Mouse (Mus musculus): ENCODE measurements around the gene Pdia4. TPM values are rescaled to one million over a fixed set of nuclear protein-coding genes. Genes with fewer than 3 reads are reported as not detected.
A peak's percentile ranks its signal among the peaks of the same experiment; 100 is the strongest.
"Not testable (repeated sequence)": the region's sequence is repeated elsewhere in the genome, so short reads cannot be mapped to it uniquely, and the experiment has no call there.

The Pdia4 gene
- 38.9 and 44.0 TPM in 2 replicates for polyA plus RNA-seq (2012; rRNA removed)

DNA sequence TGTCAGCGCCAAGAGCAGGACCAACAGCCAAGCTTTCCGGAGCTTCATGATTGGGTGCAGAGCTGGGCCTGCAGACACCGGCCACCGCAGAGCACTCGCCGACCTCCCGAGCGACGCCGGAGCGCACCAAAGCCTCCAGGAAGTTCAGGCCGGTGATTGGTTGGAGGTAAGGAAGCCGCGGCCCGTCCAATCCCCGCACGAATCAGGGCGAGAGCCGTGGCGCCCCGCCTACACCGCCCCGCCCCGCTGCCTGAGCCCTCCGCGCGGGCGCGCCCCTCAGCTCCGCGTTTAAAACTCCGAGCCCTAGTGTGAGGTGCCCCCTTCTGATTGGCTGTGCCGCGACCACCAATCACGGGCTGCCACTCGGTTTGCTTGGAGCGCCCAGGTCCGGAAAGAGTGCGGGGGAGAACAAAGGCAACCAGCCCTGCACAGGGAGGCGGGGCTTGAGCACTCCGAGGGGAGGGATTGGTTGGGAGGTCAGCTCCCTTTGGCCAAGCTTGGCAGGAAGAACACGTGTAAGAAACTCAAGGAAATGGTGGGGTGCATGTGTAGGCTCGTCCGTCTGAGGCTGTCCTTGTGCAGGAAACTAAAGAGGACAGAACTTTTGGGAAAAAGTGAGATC lies at the start of gene Pdia4:
Pdia4 (minus strand) TSS at position 174 of the 622 bp plus-strand sequence.
- H3K27ac ChIP-seq (ENCODE audit: insufficient read depth, low read depth, low read length), result peak within 1 kb of the TSS; percentile 27; the same call in 1 of the 2 replicates
- DNase-seq, result peak; percentile 100
- H3K27me3 ChIP-seq (replicated peaks; ENCODE audit: control insufficient read depth, insufficient read depth, low read length), result no peaks in the 10 kb centered on the region
- peak within 1 kb of the TSS; percentile 75 for H3K4me3 ChIP-seq (ENCODE audit: insufficient read depth, low read depth, low read length)
- H3K36me3 ChIP-seq (ENCODE audit: control insufficient read depth, insufficient read depth, low read length), result no peaks in the 10 kb centered on the region
- WGBS, result 1% methylated on average over 44 of the region's 44 CpGs
- H3K4me1 ChIP-seq (ENCODE audit: control insufficient read depth, insufficient read depth, low read length), result peaks cover 11% of the 10 kb centered on the region; the same call in 1 of the 2 replicates
- TF ChIP-seq CTCF (conservative IDR thresholded peaks at IDR 0.05; ENCODE audit: insufficient read depth, insufficient read length, low read depth, low read length) (no peak), POLR2A (IDR thresholded peaks at IDR 0.05; ENCODE audit: low read depth, low read length) (peak; percentile 88)

DNA sequence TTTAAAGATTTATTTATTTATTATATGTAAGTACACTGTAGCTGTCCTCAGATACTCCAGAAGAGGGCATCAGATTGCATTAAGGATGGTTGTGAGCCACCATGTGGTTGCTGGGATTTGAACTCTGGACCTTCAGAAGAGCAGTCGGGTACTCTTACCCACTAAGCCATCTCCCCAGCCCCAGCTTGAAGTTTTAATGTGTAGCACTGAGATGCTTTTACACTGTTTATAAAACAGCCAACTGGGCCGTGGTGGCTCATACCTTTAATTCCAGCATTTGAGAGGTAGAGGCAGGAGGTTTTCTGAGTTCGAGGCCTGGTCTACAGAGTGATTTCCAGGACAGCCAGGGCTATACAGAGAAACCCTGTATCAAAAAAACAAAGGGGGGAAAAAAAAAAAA lies 44.5 kb upstream of the Pdia4 start:
- not testable (repeated sequence) for H3K36me3 ChIP-seq (ENCODE audit: control insufficient read depth, insufficient read depth, low read length); H3K4me3 ChIP-seq (ENCODE audit: insufficient read depth, low read depth, low read length); H3K4me1 ChIP-seq (ENCODE audit: control insufficient read depth, insufficient read depth, low read length); H3K27ac ChIP-seq (ENCODE audit: insufficient read depth, low read depth, low read length); H3K27me3 ChIP-seq (replicated peaks; ENCODE audit: control insufficient read depth, insufficient read depth, low read length); DNase-seq
- 84% methylated on average over 3 of the region's 3 CpGs for WGBS

DNA sequence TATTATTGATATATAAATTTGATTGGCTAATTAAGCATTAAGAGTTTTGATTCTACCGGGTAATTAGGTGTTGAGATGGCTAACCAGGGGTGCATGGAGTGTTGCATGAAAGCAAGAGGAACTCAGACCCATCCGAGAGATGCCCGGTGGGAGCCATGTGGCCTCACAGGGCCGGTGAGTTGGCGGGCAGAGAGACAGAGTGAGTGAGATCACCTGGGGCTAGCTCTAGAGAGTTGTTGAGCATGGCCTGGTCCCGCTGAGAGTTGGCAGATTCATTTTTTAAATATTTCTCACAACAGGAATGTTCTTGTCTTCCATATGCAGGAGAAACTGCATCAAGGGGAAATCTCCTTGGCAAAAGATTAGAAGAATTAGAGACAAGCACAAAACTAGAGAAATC lies 44.0 kb upstream of the Pdia4 start:
- 97% methylated on average over 6 of the region's 6 CpGs for WGBS
- no peak for TF ChIP-seq POLR2A (IDR thresholded peaks at IDR 0.05; ENCODE audit: low read depth, low read length)
- TF ChIP-seq CTCF (conservative IDR thresholded peaks at IDR 0.05; ENCODE audit: insufficient read depth, insufficient read length, low read depth, low read length), result no peak
- H3K4me1 ChIP-seq (ENCODE audit: control insufficient read depth, insufficient read depth, low read length), result no peaks in the 10 kb centered on the region
- no peak for DNase-seq
- no peak overlapping the region for H3K27ac ChIP-seq (ENCODE audit: insufficient read depth, low read depth, low read length)
- no peaks in the 10 kb centered on the region for H3K27me3 ChIP-seq (replicated peaks; ENCODE audit: control insufficient read depth, insufficient read depth, low read length)
- H3K4me3 ChIP-seq (ENCODE audit: insufficient read depth, low read depth, low read length), result no peak overlapping the region
- peaks cover 6% of the 10 kb centered on the region for H3K36me3 ChIP-seq (ENCODE audit: control insufficient read depth, insufficient read depth, low read length)

DNA sequence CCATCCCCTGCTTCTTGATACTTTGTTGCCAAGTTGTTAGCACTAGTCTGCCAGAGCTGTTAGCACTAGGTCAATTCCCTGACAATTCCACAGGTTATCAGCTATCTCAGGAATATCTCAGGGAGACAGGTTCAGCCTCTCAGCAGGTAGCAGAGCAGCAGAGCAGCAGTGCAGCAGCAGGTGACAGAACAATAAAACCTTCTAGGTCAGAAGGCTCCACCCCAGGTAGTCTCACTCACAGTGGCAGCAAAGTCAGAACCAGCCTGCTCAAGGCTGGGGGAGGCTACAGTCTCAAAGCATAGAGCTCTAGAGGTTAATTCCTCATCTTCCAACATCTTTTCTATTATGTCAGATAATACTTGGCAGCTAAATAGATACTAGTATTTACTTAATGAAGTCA lies 32.5 kb upstream of the Pdia4 start:
- Histone ChIP-seq H3K36me3 (ENCODE audit: control insufficient read depth, insufficient read depth, low read length) (no peaks in the 10 kb centered on the region; the same call in 1 of the 2 replicates), H3K27ac (ENCODE audit: insufficient read depth, low read depth, low read length) (no peak overlapping the region), H3K4me3 (ENCODE audit: insufficient read depth, low read depth, low read length) (no peak overlapping the region), H3K27me3 (replicated peaks; ENCODE audit: control insufficient read depth, insufficient read depth, low read length) (no peaks in the 10 kb centered on the region), H3K4me1 (ENCODE audit: control insufficient read depth, insufficient read depth, low read length) (no peaks in the 10 kb centered on the region; the same call in 1 of the 2 replicates)
- DNase-seq, result no peak
- TF ChIP-seq POLR2A (IDR thresholded peaks at IDR 0.05; ENCODE audit: low read depth, low read length) (no peak), CTCF (conservative IDR thresholded peaks at IDR 0.05; ENCODE audit: insufficient read depth, insufficient read length, low read depth, low read length) (no peak)

DNA sequence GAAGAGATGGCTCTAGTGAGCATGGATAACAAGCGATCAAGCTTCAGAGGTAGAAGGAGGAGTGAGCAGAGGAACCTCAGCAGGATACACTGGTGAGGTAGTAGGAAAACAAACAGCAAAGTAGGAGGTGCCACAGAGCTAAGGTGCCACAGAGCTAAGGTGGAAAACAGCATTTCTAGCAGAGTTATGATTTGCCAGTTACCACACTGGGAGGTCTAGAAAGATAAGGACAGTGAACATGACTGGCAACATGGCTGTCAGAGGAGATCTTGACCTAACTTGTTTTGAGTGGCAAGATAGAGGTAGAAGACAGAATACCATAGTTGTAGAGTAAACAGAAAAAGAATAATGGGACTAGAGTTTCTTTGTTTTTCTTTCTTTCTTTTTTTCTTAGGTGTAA lies 29.1 kb upstream of the Pdia4 start:
- WGBS, result 89% methylated on average over 1 of the region's 1 CpGs
- TF ChIP-seq CTCF (conservative IDR thresholded peaks at IDR 0.05; ENCODE audit: insufficient read depth, insufficient read length, low read depth, low read length) (no peak), POLR2A (IDR thresholded peaks at IDR 0.05; ENCODE audit: low read depth, low read length) (no peak)
- Histone ChIP-seq H3K36me3 (ENCODE audit: control insufficient read depth, insufficient read depth, low read length) (no peaks in the 10 kb centered on the region; the same call in 1 of the 2 replicates), H3K27me3 (replicated peaks; ENCODE audit: control insufficient read depth, insufficient read depth, low read length) (no peaks in the 10 kb centered on the region), H3K27ac (ENCODE audit: insufficient read depth, low read depth, low read length) (no peak overlapping the region), H3K4me3 (ENCODE audit: insufficient read depth, low read depth, low read length) (no peak overlapping the region), H3K4me1 (ENCODE audit: control insufficient read depth, insufficient read depth, low read length) (peaks cover 2% of the 10 kb centered on the region; the same call in 1 of the 2 replicates)
- no peak for DNase-seq

DNA sequence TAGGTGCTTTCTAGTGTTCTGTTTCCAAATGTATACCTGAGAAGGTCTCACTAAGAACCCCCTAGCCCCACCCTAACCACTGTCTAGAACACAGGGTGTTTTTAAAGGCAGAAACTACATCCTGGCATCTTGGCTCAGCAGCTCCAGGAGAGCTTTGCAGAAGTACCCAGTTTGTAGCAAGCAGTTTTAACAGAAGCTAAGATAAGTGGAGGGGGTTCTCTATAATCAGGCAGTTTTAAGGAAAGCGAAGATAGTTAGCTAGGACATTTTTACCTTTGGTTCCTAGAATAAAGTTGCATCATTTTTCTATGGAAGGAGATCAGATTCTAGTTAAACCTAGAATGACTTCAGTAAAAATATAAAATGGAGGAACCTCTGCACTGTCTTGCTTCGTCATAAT lies 28.6 kb upstream of the Pdia4 start:
- H3K4me3 ChIP-seq (ENCODE audit: insufficient read depth, low read depth, low read length), result no peak overlapping the region
- DNase-seq, result no peak
- no peaks in the 10 kb centered on the region for H3K27me3 ChIP-seq (replicated peaks; ENCODE audit: control insufficient read depth, insufficient read depth, low read length)
- 95% methylated on average over 2 of the region's 2 CpGs for WGBS
- H3K4me1 ChIP-seq (ENCODE audit: control insufficient read depth, insufficient read depth, low read length), result peaks cover 2% of the 10 kb centered on the region; the same call in 1 of the 2 replicates
- no peak overlapping the region for H3K27ac ChIP-seq (ENCODE audit: insufficient read depth, low read depth, low read length)
- no peak for TF ChIP-seq CTCF (conservative IDR thresholded peaks at IDR 0.05; ENCODE audit: insufficient read depth, insufficient read length, low read depth, low read length)
- no peak for TF ChIP-seq POLR2A (IDR thresholded peaks at IDR 0.05; ENCODE audit: low read depth, low read length)
- H3K36me3 ChIP-seq (ENCODE audit: control insufficient read depth, insufficient read depth, low read length), result no peaks in the 10 kb centered on the region; the same call in 1 of the 2 replicates

DNA sequence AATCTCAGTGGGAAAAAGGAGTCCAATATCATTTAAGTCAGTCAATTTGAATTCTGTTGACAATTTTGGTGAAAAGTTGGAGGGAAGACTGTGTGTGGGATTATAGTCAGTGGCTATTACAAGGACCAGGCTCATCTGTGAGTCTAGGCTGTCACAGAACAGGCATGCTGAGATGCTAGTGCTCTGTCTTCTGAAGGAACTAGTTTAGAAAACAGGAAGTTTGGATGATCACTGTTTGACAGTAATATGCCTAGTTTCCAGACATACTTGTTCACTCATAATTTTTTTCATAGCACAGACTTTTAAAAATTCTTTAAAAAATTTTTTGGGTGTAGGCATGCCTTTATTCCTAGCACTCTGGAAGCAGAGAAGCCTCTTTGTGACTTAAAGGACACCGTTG lies 27.8 kb upstream of the Pdia4 start:
- DNase-seq, result no peak
- WGBS, result 93% methylated on average over 1 of the region's 1 CpGs
- Histone ChIP-seq H3K27me3 (replicated peaks; ENCODE audit: control insufficient read depth, insufficient read depth, low read length) (no peaks in the 10 kb centered on the region), H3K36me3 (ENCODE audit: control insufficient read depth, insufficient read depth, low read length) (no peaks in the 10 kb centered on the region; the same call in 1 of the 2 replicates), H3K4me3 (ENCODE audit: insufficient read depth, low read depth, low read length) (no peak overlapping the region), H3K4me1 (ENCODE audit: control insufficient read depth, insufficient read depth, low read length) (peaks cover 2% of the 10 kb centered on the region; the same call in 1 of the 2 replicates), H3K27ac (ENCODE audit: insufficient read depth, low read depth, low read length) (no peak overlapping the region)
- TF ChIP-seq CTCF (conservative IDR thresholded peaks at IDR 0.05; ENCODE audit: insufficient read depth, insufficient read length, low read depth, low read length) (no peak), POLR2A (IDR thresholded peaks at IDR 0.05; ENCODE audit: low read depth, low read length) (no peak)
